Mouse (Mus musculus) G1E (cell line): Measurements from ENCODE around the gene Rflna.

Experiments used
- CTCF ChIP-seq: IDR thresholded peaks from 2 replicates; pipeline ENCODE4 v1.5.1; 2012; ENCODE audit warnings: low read depth, low read length, inconsistent platforms, mixed read lengths
- TAL1 ChIP-seq: conservative IDR thresholded peaks from 2 replicates; pipeline ENCODE4 v1.6.1; 2012; ENCODE audit warnings: low read depth, low read length, inconsistent platforms, mixed read lengths

DNA sequence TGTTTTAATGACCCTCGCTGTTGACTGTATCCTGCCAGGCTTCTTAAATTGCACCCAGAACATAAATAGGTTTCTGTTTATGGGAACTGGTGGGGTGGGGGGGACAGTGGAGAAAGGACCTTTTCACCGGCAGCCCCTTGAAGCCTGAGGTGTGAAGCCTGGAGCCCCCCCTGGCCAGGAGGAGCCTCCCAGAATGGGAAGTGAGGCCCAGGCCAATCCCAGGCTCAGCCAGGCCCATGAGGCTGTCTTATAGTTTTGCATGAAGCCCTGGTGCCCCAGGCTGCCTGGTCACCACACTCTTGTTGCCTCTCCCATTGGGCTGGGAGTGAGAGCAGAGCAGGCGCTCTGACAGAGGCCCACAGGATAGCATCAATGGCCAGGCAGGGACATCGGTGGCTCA lies 5.1 kb upstream of the Rflna start:
- TF ChIP-seq CTCF (no peak), TAL1 (no peak)
